Mouse (Mus musculus) erythroblast, adult 5-6 weeks (primary cell): Measurements from ENCODE around the gene Ppp1r12c. TPM values are rescaled to one million over a fixed set of nuclear protein-coding genes. Genes with fewer than 3 reads are reported as not detected.

Experiments
- ATAC-seq: replicated peaks from 2 replicates; pipeline ENCODE4 v1.8.0; 2016; ENCODE audit warnings: moderate number of reproducible peaks, mild to moderate bottlenecking, moderate TSS enrichment, inconsistent platforms; ENCODE audit not compliant: poor library complexity, low FRiP score, severe bottlenecking
- total RNA-seq, 2 experiments: library from RNA; stranded (forward) in 1 of 2; stranded (reverse) in 1 of 2; fragments of 150-400 nt in 1 of 2; fragments of 200-764, 138-1000 nt in 1 of 2; gene quantifications; 2 replicates each; pipeline versions ENCODE4 v1.2.3 to v1.2.4; 2015 to 2017; ENCODE audit warnings: low replicate concordance in 2 of 2

The Ppp1r12c gene
- total RNA-seq, 2 experiments from 2014 or later = 45.3 to 52.0 TPM

DNA sequence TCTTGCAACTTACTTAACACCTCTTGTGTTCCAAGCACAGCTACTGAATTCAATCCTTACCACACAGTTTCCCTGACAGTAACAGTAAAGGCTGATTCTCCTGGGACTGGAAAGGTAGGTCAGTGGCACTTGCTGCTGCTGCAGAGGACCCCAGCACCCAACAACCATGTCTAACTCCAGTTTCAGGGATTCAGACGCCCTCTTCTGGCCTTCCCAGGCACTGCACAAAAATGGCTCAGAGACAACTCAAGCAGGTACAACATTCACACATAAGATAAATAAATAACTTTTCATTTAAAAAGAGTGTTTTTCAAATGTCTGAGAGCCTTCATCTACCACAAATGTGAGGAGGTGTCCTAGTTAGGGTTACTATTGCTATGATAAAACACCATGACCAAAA is 54.3 kb downstream of the Ppp1r12c start:
- ATAC-seq = no peak

DNA sequence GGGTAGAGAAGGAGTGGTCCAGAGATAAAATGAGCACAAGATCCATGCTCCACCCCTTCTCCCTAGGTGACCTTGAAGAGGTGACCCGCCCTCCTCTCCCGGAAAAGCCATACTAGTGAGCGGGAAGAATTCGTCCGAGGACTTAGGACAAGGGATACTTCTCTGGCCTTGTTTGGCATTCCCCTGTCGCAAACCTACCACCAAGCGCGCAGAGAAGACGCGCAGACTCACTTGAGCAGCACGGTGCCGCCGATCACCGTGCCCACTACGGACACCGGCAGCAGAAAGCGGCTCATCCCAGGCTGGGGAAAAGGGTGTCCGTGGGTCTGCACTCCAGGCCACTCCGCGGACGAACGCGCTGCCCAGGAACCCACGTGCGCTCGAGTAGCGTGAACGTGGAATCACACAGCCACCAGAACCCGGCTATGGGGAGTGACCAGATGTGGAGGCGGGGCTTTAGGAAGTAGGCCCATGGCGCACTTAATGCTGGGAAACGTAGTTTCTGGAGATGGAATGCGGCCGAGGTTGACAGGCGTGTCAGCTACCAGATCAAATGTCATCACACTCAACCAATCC is 56.2 kb downstream of the Ppp1r12c start, which contains the start of gene Rdh13:
Gene Rdh13 (minus strand): TSS at position 434 of the 576 bp plus-strand sequence.
- ATAC-seq = peak; percentile 99

DNA sequence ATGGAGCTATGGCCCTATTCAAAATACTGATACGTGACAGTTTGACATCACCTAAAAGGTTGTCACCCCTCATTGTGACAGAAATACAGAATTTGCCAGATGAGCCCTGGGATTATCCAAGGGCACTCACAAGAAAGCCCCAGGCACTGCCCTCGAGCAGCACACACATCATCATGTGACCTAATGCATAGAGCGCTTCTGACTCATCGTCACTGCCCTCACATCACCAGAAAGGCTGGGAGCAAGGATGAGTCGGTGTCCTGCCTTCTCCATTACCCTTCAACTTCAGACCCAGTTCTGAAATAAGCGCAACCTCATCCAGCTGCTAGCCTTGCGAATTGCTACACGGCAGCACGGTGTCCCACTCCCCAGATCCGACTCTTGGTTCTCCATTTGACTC is 60.9 kb downstream of the Ppp1r12c start:
- no peak for ATAC-seq

DNA sequence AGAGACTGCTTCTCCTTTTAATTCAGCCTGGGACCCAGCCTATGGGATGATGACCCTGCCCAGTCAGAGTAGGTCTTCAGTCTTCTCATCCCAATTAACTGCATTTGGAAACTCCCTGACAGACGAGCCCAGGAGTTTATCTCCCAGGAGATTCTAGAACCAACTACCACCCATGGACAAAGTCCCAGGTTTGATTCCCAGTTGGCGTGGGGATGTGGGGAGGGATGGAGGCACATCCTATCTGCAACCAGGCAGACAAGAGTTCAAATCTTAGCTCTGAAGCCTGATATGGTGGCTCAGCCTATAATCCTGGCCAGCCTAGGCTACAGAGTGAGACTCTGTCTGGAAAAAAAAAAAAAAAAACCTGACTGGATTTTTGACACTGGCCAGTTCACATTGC is 63.8 kb downstream of the Ppp1r12c start:
- ATAC-seq = no peak

DNA sequence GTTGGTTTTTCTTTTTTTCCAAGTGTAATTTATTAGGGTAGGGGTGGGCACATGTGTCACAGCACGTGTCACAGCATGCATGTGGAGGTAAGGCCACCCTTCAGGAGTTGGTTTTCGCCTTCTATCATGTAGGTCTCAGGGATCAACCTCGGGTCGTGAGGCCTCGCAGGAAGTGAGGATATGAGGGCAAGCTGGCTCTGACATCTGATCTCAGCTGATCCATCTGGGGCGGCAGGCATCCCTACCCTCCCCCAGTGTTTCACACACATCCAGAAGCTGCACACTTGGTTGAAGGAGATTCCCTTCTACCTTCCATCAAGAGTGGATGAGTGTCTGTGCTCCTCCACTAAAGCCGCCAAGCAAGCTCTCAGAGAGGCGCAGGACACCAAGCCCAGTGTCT is 69.5 kb downstream of the Ppp1r12c start:
- no peak for ATAC-seq

DNA sequence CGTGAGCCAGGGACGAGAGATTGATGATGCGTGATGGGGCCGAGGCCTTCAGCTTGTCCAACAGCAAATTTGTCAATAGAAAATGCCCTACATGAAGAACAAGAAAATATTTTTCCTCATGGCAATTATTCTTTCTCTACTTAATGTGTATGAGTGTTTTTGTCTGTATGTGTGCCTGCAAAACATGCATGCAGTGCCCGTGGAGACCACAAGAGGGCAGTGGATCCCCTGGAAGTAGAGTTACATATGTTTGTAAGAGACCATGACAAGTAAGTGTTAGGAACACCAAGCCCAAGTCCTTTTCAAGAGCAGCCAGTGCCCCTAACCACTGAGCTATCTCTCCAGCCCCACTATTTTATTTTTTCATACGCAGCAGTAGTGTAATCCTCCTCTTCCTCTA is 69.9 kb downstream of the Ppp1r12c start:
- no peak for ATAC-seq

Other genes starting within 250 kb of the Ppp1r12c start
- 3.8 and 4.0 TPM in 2 replicates for gene Ncr1, start 164.0 kb downstream of the Ppp1r12c start, total RNA-seq (2015; ENCODE audit: low replicate concordance)
- 0.85 and 1.3 TPM in 2 replicates for gene Ncr1, start 164.0 kb downstream of the Ppp1r12c start, total RNA-seq (2017; ENCODE audit: low replicate concordance)
- not detected in 2 replicates for gene Gp6, start 103.9 kb downstream of the Ppp1r12c start, total RNA-seq (2015; ENCODE audit: low replicate concordance)
- gene Gp6, start 103.9 kb downstream of the Ppp1r12c start, total RNA-seq (2017; ENCODE audit: low replicate concordance) = 0.09 and 0.56 TPM in 2 replicates
- gene Rdh13, start 56.0 kb downstream of the Ppp1r12c start, total RNA-seq (2015; ENCODE audit: low replicate concordance) = 0.77 and 3.6 TPM in 2 replicates
- gene Rdh13, start 56.0 kb downstream of the Ppp1r12c start, total RNA-seq (2017; ENCODE audit: low replicate concordance) = 2.6 and 3.5 TPM in 2 replicates
- gene Eps8l1, start 41.0 kb downstream of the Ppp1r12c start, total RNA-seq (2015; ENCODE audit: low replicate concordance) = 17.1 and 19.4 TPM in 2 replicates
- gene Eps8l1, start 41.0 kb downstream of the Ppp1r12c start, total RNA-seq (2017; ENCODE audit: low replicate concordance) = 36.6 and 47.0 TPM in 2 replicates
- gene Tnnt1, start 14.7 kb upstream of the Ppp1r12c start, total RNA-seq (2015; ENCODE audit: low replicate concordance) = 1.3 TPM in 1 of 2 replicates, not detected in the other
- 3.8 and 7.2 TPM in 2 replicates for gene Tnnt1, start 14.7 kb upstream of the Ppp1r12c start, total RNA-seq (2017; ENCODE audit: low replicate concordance)
- gene Tnni3, start 22.5 kb upstream of the Ppp1r12c start, total RNA-seq (2015; ENCODE audit: low replicate concordance) = not detected in 2 replicates
- gene Tnni3, start 22.5 kb upstream of the Ppp1r12c start, total RNA-seq (2017; ENCODE audit: low replicate concordance) = not detected in 2 replicates
- 1.2 TPM in 1 of 2 replicates, not detected in the other for gene Dnaaf3, start 30.8 kb upstream of the Ppp1r12c start, total RNA-seq (2015; ENCODE audit: low replicate concordance)
- 0.28 TPM in 1 of 2 replicates, not detected in the other for gene Dnaaf3, start 30.8 kb upstream of the Ppp1r12c start, total RNA-seq (2017; ENCODE audit: low replicate concordance)
- gene Syt5, start 45.9 kb upstream of the Ppp1r12c start, total RNA-seq (2015; ENCODE audit: low replicate concordance) = 1.7 TPM in 1 of 2 replicates, not detected in the other
- not detected in 2 replicates for gene Syt5, start 45.9 kb upstream of the Ppp1r12c start, total RNA-seq (2017; ENCODE audit: low replicate concordance)
- 0.96 TPM in 1 of 2 replicates, not detected in the other for gene Ptprh, start 102.4 kb upstream of the Ppp1r12c start, total RNA-seq (2015; ENCODE audit: low replicate concordance)
- 1.4 and 1.7 TPM in 2 replicates for gene Ptprh, start 102.4 kb upstream of the Ppp1r12c start, total RNA-seq (2017; ENCODE audit: low replicate concordance)
- gene Tmem86b, start 129.7 kb upstream of the Ppp1r12c start, total RNA-seq (2015; ENCODE audit: low replicate concordance) = 37.3 and 72.3 TPM in 2 replicates
- gene Tmem86b, start 129.7 kb upstream of the Ppp1r12c start, total RNA-seq (2017; ENCODE audit: low replicate concordance) = 53.4 and 88.6 TPM in 2 replicates
- 31.6 and 45.3 TPM in 2 replicates for gene Ppp6r1, start 157.3 kb upstream of the Ppp1r12c start, total RNA-seq (2015; ENCODE audit: low replicate concordance)
- 37.3 and 47.0 TPM in 2 replicates for gene Ppp6r1, start 157.3 kb upstream of the Ppp1r12c start, total RNA-seq (2017; ENCODE audit: low replicate concordance)
- 5.0 and 8.3 TPM in 2 replicates for gene Hspbp1, start 183.4 kb upstream of the Ppp1r12c start, total RNA-seq (2015; ENCODE audit: low replicate concordance)
- gene Hspbp1, start 183.4 kb upstream of the Ppp1r12c start, total RNA-seq (2017; ENCODE audit: low replicate concordance) = 3.1 and 9.1 TPM in 2 replicates
- gene Brsk1, start 188.9 kb upstream of the Ppp1r12c start, total RNA-seq (2015; ENCODE audit: low replicate concordance) = not detected in 2 replicates
- not detected in 2 replicates for gene Brsk1, start 188.9 kb upstream of the Ppp1r12c start, total RNA-seq (2017; ENCODE audit: low replicate concordance)
- 1.7 and 6.7 TPM in 2 replicates for gene Tmem150b, start 223.6 kb upstream of the Ppp1r12c start, total RNA-seq (2015; ENCODE audit: low replicate concordance)
- gene Tmem150b, start 223.6 kb upstream of the Ppp1r12c start, total RNA-seq (2017; ENCODE audit: low replicate concordance) = 2.1 and 2.7 TPM in 2 replicates
- 11.3 and 15.9 TPM in 2 replicates for gene Kmt5c, start 238.4 kb upstream of the Ppp1r12c start, total RNA-seq (2015; ENCODE audit: low replicate concordance)
- 32.0 and 42.2 TPM in 2 replicates for gene Kmt5c, start 238.4 kb upstream of the Ppp1r12c start, total RNA-seq (2017; ENCODE audit: low replicate concordance)